Comparison of ENCODE assay signal across 27 mouse cellular contexts in the genomic region with DNA sequence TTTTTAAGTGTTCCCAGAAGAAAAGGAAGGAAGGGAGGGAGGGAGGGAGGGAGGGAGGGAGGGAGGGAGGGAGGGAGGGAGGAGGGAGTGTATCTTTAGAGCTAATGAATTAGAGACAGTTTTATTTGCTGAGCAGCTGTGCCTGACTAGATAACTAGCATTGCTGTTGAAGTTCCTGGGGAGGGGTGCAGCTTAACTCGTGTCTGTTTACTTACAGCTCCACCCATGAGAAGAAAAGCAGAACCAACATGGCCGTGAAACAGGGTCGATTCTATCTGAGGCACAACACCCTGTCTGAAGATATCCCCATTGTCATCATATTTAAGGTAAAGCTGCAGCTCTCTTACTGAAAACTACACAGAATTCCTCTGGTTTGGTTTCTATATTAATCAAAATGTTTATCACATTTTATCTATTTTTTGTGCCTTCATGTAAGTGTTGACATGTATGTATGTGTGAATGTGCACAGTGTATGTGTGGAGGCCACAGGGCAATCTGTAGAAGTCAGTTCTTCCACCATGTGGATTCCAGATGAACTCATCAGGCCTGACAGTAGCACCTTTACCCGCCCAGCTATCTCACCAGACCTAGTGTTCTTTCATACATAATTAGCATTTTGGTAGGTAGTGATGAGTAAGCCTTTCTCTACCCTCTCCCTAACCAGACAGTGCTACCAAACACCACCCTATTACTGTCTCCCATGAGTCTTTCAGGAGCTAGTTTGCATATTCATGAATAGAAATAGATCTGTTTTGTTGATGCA. TPM values are rescaled to one million over a fixed set of nuclear protein-coding genes. Genes with fewer than 3 reads are reported as not detected.
DNase-seq lines count a peak whose midpoint lies in the region; ATAC-seq and TF ChIP-seq lines count a peak whose summit lies in the region.
"Had no signal": no experiment of that assay in that cellular context is flagged by ENCODE, and none has a peak within 500 bp of the region (broad histone marks: within the 10 kb centered on the region; RNA-seq: fewer than 3 reads in every experiment).

No protein-coding gene starts in this region.

- WGBS in liver, embryonic 13.5 days (ENCODE audit: insufficient replicate concordance) = 26% methylated on average over 4 of the region's 4 CpGs
- 42% methylated on average over 4 of the region's 4 CpGs for WGBS in intestine, postnatal 0 days

- peaks cover 34% of the 10 kb centered on the region for H3K36me3 ChIP-seq in liver, embryonic 13.5 days
- H3K36me3 ChIP-seq in intestine, postnatal 0 days (ENCODE audit: control insufficient read depth, insufficient read depth) = peaks cover 49% of the 10 kb centered on the region

- H3K9me3 ChIP-seq in liver, embryonic 13.5 days (replicated peaks) = no peaks in the 10 kb centered on the region
- H3K9me3 ChIP-seq in intestine, postnatal 0 days (ENCODE audit: control insufficient read depth) = no peaks in the 10 kb centered on the region
- H3K9me3 ChIP-seq: embryonic facial prominence, embryonic 13.5 days; forebrain, embryonic 10.5 days; heart, embryonic 12.5 days; hindbrain, embryonic 13.5 days; limb, embryonic 12.5 days; midbrain, embryonic 13.5 days; neural tube, embryonic 13.5 days had no signal

- peak; percentile 15 for DNase-seq in R1 (ENCODE audit: low read depth, low spot score)
- peak; percentile 46 for DNase-seq in liver, embryonic 13.5 days
- no peak for DNase-seq in right cerebral cortex, postnatal 10 days (ENCODE audit: low spot score in 2 of 2)
- DNase-seq in kidney, postnatal 14 days = no peak
- DNase-seq: adrenal gland, postnatal 14 days; B cell, adult 2 months; cerebellum, adult 8-10 months; gastrocnemius, adult 2 months; kidney, adult 8-10 months; kidney, postnatal 25 days; lung, embryonic 14.5 days; lung, postnatal 4 days; right cerebral cortex, adult 18-20 months; thymus, postnatal 36 days had no signal

- H3K4me1 ChIP-seq in liver, embryonic 13.5 days (replicated peaks) = peaks cover 19% of the 10 kb centered on the region
- no peaks in the 10 kb centered on the region for H3K4me1 ChIP-seq in intestine, postnatal 0 days (replicated peaks; ENCODE audit: control insufficient read depth, insufficient read depth, low read length)
- H3K4me1 ChIP-seq: embryonic facial prominence, embryonic 13.5 days; forebrain, embryonic 10.5 days; heart, embryonic 12.5 days; hindbrain, embryonic 13.5 days; limb, embryonic 12.5 days had no signal

- H3K27ac ChIP-seq in liver, embryonic 13.5 days = peak overlapping the region; percentile 82
- no peak overlapping the region for H3K27ac ChIP-seq in intestine, postnatal 0 days (ENCODE audit: low read depth, low read length)
- H3K27ac ChIP-seq: embryonic facial prominence, embryonic 13.5 days; forebrain, embryonic 10.5 days; gastrocnemius, adult 2 months; hindbrain, embryonic 13.5 days; limb, embryonic 12.5 days; midbrain, embryonic 13.5 days; neural tube, embryonic 13.5 days had no signal

- H3K27me3 ChIP-seq in liver, embryonic 13.5 days = no peaks in the 10 kb centered on the region
- H3K27me3 ChIP-seq in intestine, postnatal 0 days (replicated peaks; ENCODE audit: control insufficient read depth, insufficient read depth, low read length) = no peaks in the 10 kb centered on the region
- H3K27me3 ChIP-seq: embryonic facial prominence, embryonic 13.5 days; heart, embryonic 12.5 days; hindbrain, embryonic 13.5 days; limb, embryonic 12.5 days; midbrain, embryonic 13.5 days; neural tube, embryonic 13.5 days; Patski had no signal

- ATAC-seq in common myeloid progenitor, adult 5-6 weeks (replicated peaks; ENCODE audit: low read depth, poor library complexity, severe bottlenecking) = peak; percentile 88
- ATAC-seq in liver, embryonic 13.5 days (ENCODE audit: low read depth) = peak; percentile 95
- ATAC-seq in megakaryocyte-erythroid progenitor cell, adult 5-6 weeks (replicated peaks; ENCODE audit: low FRiP score, low TSS enrichment, poor library complexity, severe bottlenecking) = peak; percentile 90
- ATAC-seq in intestine, postnatal 0 days = no peak
- ATAC-seq: activated CD4-positive, CD25-positive, alpha-beta regulatory T cell, adult 4 months; inflammation-experienced regulatory T-cells, adult 6 months; midbrain, embryonic 13.5 days; Patski had no signal

- no peak for TF ChIP-seq CTCF in intestine, postnatal 0 days (IDR thresholded peaks at IDR 0.05; ENCODE audit: low read depth)

- H3K4me2 ChIP-seq in liver, embryonic 13.5 days = peak overlapping the region; percentile 35
- no peak overlapping the region for H3K4me2 ChIP-seq in intestine, postnatal 0 days (replicated peaks; ENCODE audit: low read depth)
- H3K4me2 ChIP-seq: embryonic facial prominence, embryonic 13.5 days; heart, embryonic 12.5 days; hindbrain, embryonic 13.5 days; limb, embryonic 12.5 days; lung, embryonic 14.5 days; midbrain, embryonic 13.5 days; neural tube, embryonic 13.5 days had no signal

- no peak overlapping the region for H3K9ac ChIP-seq in liver, embryonic 13.5 days
- H3K9ac ChIP-seq in intestine, postnatal 0 days (ENCODE audit: low read depth, low read length) = no peak overlapping the region
- H3K9ac ChIP-seq: embryonic facial prominence, embryonic 13.5 days; heart, embryonic 12.5 days; hindbrain, embryonic 13.5 days; limb, embryonic 12.5 days; lung, embryonic 14.5 days; midbrain, embryonic 13.5 days; neural tube, embryonic 13.5 days had no signal

- H3K4me3 ChIP-seq in liver, embryonic 13.5 days (replicated peaks) = peak overlapping the region; percentile 20; the same call in 1 of the 2 replicates
- H3K4me3 ChIP-seq in intestine, postnatal 0 days (ENCODE audit: low read depth, low read length) = no peak overlapping the region
- H3K4me3 ChIP-seq: embryonic facial prominence, embryonic 13.5 days; forebrain, embryonic 10.5 days; gastrocnemius, adult 2 months; heart, embryonic 12.5 days; hindbrain, embryonic 13.5 days; limb, embryonic 12.5 days; midbrain, embryonic 13.5 days; neural tube, embryonic 13.5 days had no signal

RNA-seq across cellular contexts. Expression of gene Polr3b, which starts 17.6 kb away (rescaled TPM):
- total RNA-seq in common myeloid progenitor, adult 5-6 weeks (2017) = 41.5 and 45.5 TPM in 2 replicates
- 5.7 and 8.4 TPM in 2 replicates for polyA plus RNA-seq in liver, embryonic 13.5 days (2015; fragmentation: Nextera tagmentation; extraction: Ambion mirVana)
- 34.2 and 36.6 TPM in 2 replicates for total RNA-seq in megakaryocyte-erythroid progenitor cell, adult 5-6 weeks (2014; fragmentation: Nextera tagmentation)
- 63.5 and 82.4 TPM in 2 replicates for total RNA-seq in megakaryocyte-erythroid progenitor cell, adult 5-6 weeks (2017)
- 3.3 and 4.2 TPM in 2 replicates for polyA plus RNA-seq in intestine, postnatal 0 days (2015; fragmentation: Nextera tagmentation; extraction: Ambion mirVana)

Comparison
In these comparisons a context has a peak if more than half of its experiments do, and no peak if none do; other contexts are left out.
1. DNase-seq: peak in R1 (single experiment) and liver, embryonic 13.5 days (single experiment); none in right cerebral cortex, postnatal 10 days (0 of 2) and kidney, postnatal 14 days (single experiment).